In the genomic region with DNA sequence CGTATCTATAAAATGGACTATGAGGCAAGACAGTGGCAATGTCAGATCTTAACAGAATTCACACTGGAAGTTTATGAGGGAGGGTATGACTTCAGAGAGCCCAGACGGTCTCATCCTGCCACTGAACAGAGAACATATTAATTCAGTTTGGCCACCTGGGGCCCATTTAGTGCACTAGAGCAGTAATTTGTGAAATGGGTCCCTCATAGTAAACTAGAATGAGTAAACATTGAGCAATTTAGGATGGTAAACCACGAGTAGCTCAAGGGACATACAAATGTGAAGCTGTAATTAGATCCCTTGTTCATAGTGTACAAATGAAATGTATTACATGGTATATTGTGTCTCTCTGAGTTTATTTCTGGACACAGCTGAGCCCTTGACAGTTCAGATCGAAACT, we compare ENCODE assay signal across 18 mouse cellular contexts.
"Had no signal": no experiment of that assay in that cellular context is flagged by ENCODE, and none has a peak within 500 bp of the region (broad histone marks: within the 10 kb centered on the region; RNA-seq: fewer than 3 reads in every experiment).

No protein-coding gene starts in this region.

- H3K4me3 ChIP-seq: left cerebral cortex, adult 2 months; liver, embryonic 13.5 days; neural tube, embryonic 12.5 days had no signal

- DNase-seq: kidney, adult 11 months; kidney, adult 8-10 months; kidney, postnatal 36 days; layer of hippocampus, postnatal 36 days; liver, embryonic 13.5 days; lung, adult 2 months; lung, postnatal 14 days; lung, postnatal 4 days; midbrain, embryonic 14.5 days; retina, postnatal 1 day; right cerebral cortex, postnatal 25 days; spleen, adult 18-20 months; thymus, adult 2 months; thymus, postnatal 14 days had no signal

- H3K27ac ChIP-seq: kidney, postnatal 0 days; left cerebral cortex, adult 2 months; liver, embryonic 13.5 days; neural tube, embryonic 12.5 days had no signal

- H3K27me3 ChIP-seq: neural tube, embryonic 12.5 days had no signal

- H3K4me2 ChIP-seq: liver, embryonic 13.5 days; midbrain, embryonic 11.5 days; neural tube, embryonic 12.5 days had no signal

- H3K9me3 ChIP-seq: liver, embryonic 13.5 days; neural tube, embryonic 12.5 days had no signal

- H3K4me1 ChIP-seq: neural tube, embryonic 12.5 days had no signal

- H3K36me3 ChIP-seq: liver, embryonic 13.5 days; neural tube, embryonic 12.5 days had no signal

- H3K9ac ChIP-seq: liver, embryonic 13.5 days; neural tube, embryonic 12.5 days had no signal
